Mouse (Mus musculus) bone marrow, adult 2 months (tissue): ENCODE data around the gene Mesp1.

Source experiments
- CTCF ChIP-seq: fragments of 200-500 bp; IDR thresholded peaks from 2 replicates; pipeline ENCODE4 v1.5.1; 2011; ENCODE audit warnings: low read length, control low read depth; ENCODE audit not compliant: control insufficient read depth, insufficient read depth
- POLR2A ChIP-seq: fragments of 200-500 bp; IDR thresholded peaks from 2 replicates; pipeline ENCODE4 v1.6.1; 2011; ENCODE audit warnings: low read depth, mild to moderate bottlenecking, control low read depth, low read length, borderline replicate concordance; ENCODE audit not compliant: control insufficient read depth

DNA sequence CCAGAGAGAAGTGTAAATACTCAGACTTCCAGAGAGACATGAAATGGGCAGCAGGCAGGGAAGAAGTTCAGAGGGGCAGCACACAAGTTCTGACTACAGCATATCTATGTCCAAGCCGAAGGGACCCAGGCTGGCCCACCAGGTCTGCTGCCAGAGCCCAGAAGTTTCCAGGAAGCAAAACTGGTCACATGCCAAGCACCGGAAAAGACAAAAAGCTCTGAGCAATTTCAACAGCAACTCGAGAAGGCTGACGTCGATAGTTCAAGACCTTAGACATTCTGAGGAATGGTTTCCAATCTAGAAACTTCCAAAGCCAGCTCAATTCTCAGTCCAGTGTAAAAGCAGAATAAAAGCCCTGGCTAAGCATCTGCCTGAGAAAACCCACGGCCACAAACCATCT, 38.0 kb upstream of the Mesp1 start:
- TF ChIP-seq POLR2A: no peak
- TF ChIP-seq CTCF: no peak
